ENCODE assay signal across 23 mouse cellular contexts in the genomic region with DNA sequence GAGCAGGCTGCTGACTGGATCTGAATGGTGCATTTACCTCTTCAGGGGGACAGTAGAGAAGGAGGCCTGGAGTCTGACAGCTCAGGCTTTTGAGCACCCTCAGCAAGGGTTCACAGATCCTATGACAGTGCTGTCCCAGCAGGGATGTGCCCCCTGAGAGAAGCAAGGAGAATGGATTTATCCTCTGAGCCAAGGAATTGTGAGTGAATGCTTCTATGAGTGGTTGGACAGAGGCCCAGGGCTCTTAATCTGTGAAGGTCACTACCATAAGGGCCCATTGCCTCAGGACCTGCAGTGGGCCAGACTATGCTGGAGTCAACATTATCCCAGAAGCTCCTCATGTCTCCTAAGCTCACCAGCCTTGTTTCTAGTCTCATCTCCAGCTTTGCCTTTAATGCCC. TPM values are rescaled to one million over a fixed set of nuclear protein-coding genes. Genes with fewer than 3 reads are reported as not detected.
"Had no signal": no experiment of that assay in that cellular context is flagged by ENCODE, and none has a peak within 500 bp of the region (broad histone marks: within the 10 kb centered on the region; RNA-seq: fewer than 3 reads in every experiment).

No protein-coding gene starts in this region.

- H3K9ac ChIP-seq: neural tube, embryonic 15.5 days; stomach, embryonic 15.5 days had no signal

- H3K36me3 ChIP-seq: neural tube, embryonic 15.5 days; stomach, embryonic 15.5 days had no signal

- H3K27me3 ChIP-seq: stomach, embryonic 15.5 days had no signal

- DNase-seq: retina, postnatal 1 day; right cerebral cortex, adult 18-20 months; right cerebral cortex, postnatal 14 days; right cerebral cortex, postnatal 25 days; right cerebral cortex, postnatal 4 days; spleen, adult 18-20 months; thymus, adult 18-20 months; thymus, adult 2 months; thymus, postnatal 14 days; thymus, postnatal 25 days; thymus, postnatal 36 days; thymus, postnatal 4 days had no signal

- H3K4me3 ChIP-seq: neural tube, embryonic 15.5 days; stomach, embryonic 15.5 days had no signal

- H3K27ac ChIP-seq: neural tube, embryonic 15.5 days; stomach, embryonic 15.5 days; stomach, postnatal 0 days had no signal

- H3K4me1 ChIP-seq: neural tube, embryonic 15.5 days; stomach, embryonic 15.5 days had no signal

- H3K9me3 ChIP-seq: neural tube, embryonic 15.5 days; stomach, embryonic 15.5 days had no signal

RNA-seq across cellular contexts. Expression of a gene that starts 7.6 kb away (rescaled TPM):
- total RNA-seq: neutrophil, adult 5-6 weeks had no signal
- polyA plus RNA-seq: neural tube, embryonic 14.5 days; neural tube, embryonic 15.5 days; small intestine, adult 2 months; spleen, adult 2 months; stomach, embryonic 14.5 days; stomach, embryonic 15.5 days; stomach, embryonic 16.5 days; stomach, postnatal 0 days; thymus, postnatal 0 days; urinary bladder, adult 2 months had no signal
